Mouse (Mus musculus) C2C12 (cell line): ENCODE measurements around the gene Fbn1.

Experiments
- CTCF ChIP-seq: IDR thresholded peaks from one replicate; pipeline ENCODE4 v1.5.1; 2011; ENCODE audit not compliant: control insufficient read depth, insufficient read depth, insufficient read length
- FOSL1 ChIP-seq: IDR thresholded peaks from one replicate; pipeline ENCODE4 v1.8.0; 2011; ENCODE audit warnings: mild to moderate bottlenecking, low read length; ENCODE audit not compliant: poor library complexity, insufficient read depth, severe bottlenecking
- MAX ChIP-seq: IDR thresholded peaks from one replicate; pipeline ENCODE4 v1.6.1; 2011; ENCODE audit warnings: mild to moderate bottlenecking, control low read depth
- MYOD1 ChIP-seq: IDR thresholded peaks from one replicate; pipeline ENCODE4 v1.6.1; 2011; ENCODE audit warnings: low read depth; ENCODE audit not compliant: control insufficient read depth, insufficient read length
- MYOG ChIP-seq: IDR thresholded peaks from one replicate; pipeline ENCODE4 v1.6.1; 2011; ENCODE audit not compliant: control insufficient read depth, insufficient read length; ENCODE audit errors: extremely low read depth

DNA sequence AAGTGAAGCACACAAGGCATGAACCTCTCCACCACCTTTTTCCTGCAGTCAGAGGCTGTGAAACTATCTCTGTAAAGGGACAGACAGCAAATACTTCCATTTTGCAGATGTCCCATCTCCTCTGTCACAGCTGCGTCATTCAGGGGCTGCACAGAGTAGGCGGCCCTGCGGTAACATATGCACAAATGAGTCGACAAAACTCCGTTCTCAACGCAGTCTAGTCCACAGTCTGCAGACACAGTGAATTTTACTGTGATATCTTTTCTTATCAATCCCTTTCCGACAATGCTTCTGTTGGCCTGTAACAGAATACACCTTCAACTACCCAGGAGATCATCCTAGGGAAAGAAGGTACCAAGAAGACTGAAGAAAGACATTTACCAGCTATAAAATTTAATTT is 9.6 kb downstream of the Fbn1 start:
- no peak for TF ChIP-seq CTCF
- no peak for TF ChIP-seq MYOG
- TF ChIP-seq FOSL1, result no peak
- no peak for TF ChIP-seq MAX
- TF ChIP-seq MYOD1, result no peak
